Mouse (Mus musculus): Measurements from ENCODE around the gene Myl3. TPM values are rescaled to one million over a fixed set of nuclear protein-coding genes. Genes with fewer than 3 reads are reported as not detected.

Myl3 gene
- total RNA-seq, 2 experiments from 2014 or later, result 0.59 TPM; not detected in 1

- no peak for DNase-seq (ENCODE audit: low spot score in 2 of 2)
- intact Hi-C loops (cut with DNase I), result no loop called here
These were observed 19.6 kb upstream of the Myl3 start for GRCm38 (mm10) chr9:110722060-110722459.

- no peak for DNase-seq (ENCODE audit: low spot score in 2 of 2)
- intact Hi-C loops (cut with DNase I), result no loop called here
These were observed 15.9 kb upstream of the Myl3 start for GRCm38 (mm10) chr9:110725721-110726135.

GRCm38 (mm10) chr9:110726867-110727266 is 14.8 kb upstream of the Myl3 start:
- intact Hi-C loops (cut with DNase I), result no loop called here
- peak in 1 of 2 experiments; percentile 28 for DNase-seq (ENCODE audit: low spot score in 2 of 2)

- intact Hi-C loops (cut with DNase I), result loop anchor here (5.0 kb wide), 1 partner anchor 52 kb away; no protein-coding TSS in a partner anchor
- DNase-seq (ENCODE audit: low spot score in 2 of 2), result no peak
These were observed 11.8 kb upstream of the Myl3 start for GRCm38 (mm10) chr9:110729841-110730240.

GRCm38 (mm10) chr9:110731859-110732258 is 9.8 kb upstream of the Myl3 start:
- intact Hi-C loops (cut with DNase I), result loop anchor here (5.0 kb wide), 1 partner anchor 50 kb away; no protein-coding TSS in a partner anchor
- no peak for DNase-seq (ENCODE audit: low spot score in 2 of 2)

- intact Hi-C loops (cut with DNase I), result loop anchor here (5.0 kb wide), 1 partner anchor 50 kb away; no protein-coding TSS in a partner anchor
- peak in 1 of 2 experiments; percentile 49 for DNase-seq (ENCODE audit: low spot score in 2 of 2)
These were observed 9.0 kb upstream of the Myl3 start for GRCm38 (mm10) chr9:110732623-110733022.

- intact Hi-C loops (cut with DNase I), result loop anchor here (5.0 kb wide), 1 partner anchor 49 kb away; no protein-coding TSS in a partner anchor
- DNase-seq (ENCODE audit: low spot score in 2 of 2), result no peak
These were observed 8.6 kb upstream of the Myl3 start for GRCm38 (mm10) chr9:110733102-110733501.

GRCm38 (mm10) chr9:110734154-110734553 is 7.5 kb upstream of the Myl3 start:
- no peak for DNase-seq (ENCODE audit: low spot score in 2 of 2)
- intact Hi-C loops (cut with DNase I), result loop anchor here (5.0 kb wide), 1 partner anchor 48 kb away; no protein-coding TSS in a partner anchor

GRCm38 (mm10) chr9:110736362-110736761 is 5.3 kb upstream of the Myl3 start:
- no peak for DNase-seq (ENCODE audit: low spot score in 2 of 2)
- intact Hi-C loops (cut with DNase I), result no loop called here

GRCm38 (mm10) chr9:110738054-110738453 is 3.6 kb upstream of the Myl3 start:
- intact Hi-C loops (cut with DNase I), result no loop called here
- no peak for DNase-seq (ENCODE audit: low spot score in 2 of 2)

GRCm38 (mm10) chr9:110739961-110740360 is 1.7 kb upstream of the Myl3 start:
- intact Hi-C loops (cut with DNase I), result no loop called here
- no peak for DNase-seq (ENCODE audit: low spot score in 2 of 2)

GRCm38 (mm10) chr9:110742295-110742950 is 762 bp downstream of the Myl3 start:
- intact Hi-C loops (cut with DNase I), result no loop called here
- DNase-seq (ENCODE audit: low spot score in 2 of 2), result no peak

GRCm38 (mm10) chr9:110742951-110743455 is 1.3 kb downstream of the Myl3 start:
- intact Hi-C loops (cut with DNase I), result no loop called here
- DNase-seq (ENCODE audit: low spot score in 2 of 2), result no peak

- DNase-seq (ENCODE audit: low spot score in 2 of 2), result no peak
- intact Hi-C loops (cut with DNase I), result no loop called here
These were observed 2.0 kb downstream of the Myl3 start for GRCm38 (mm10) chr9:110743456-110744323.

- no peak for DNase-seq (ENCODE audit: low spot score in 2 of 2)
- intact Hi-C loops (cut with DNase I), result no loop called here
These were observed 4.1 kb downstream of the Myl3 start for GRCm38 (mm10) chr9:110745752-110746151.

- DNase-seq (ENCODE audit: low spot score in 2 of 2), result no peak
- intact Hi-C loops (cut with DNase I), result no loop called here
These were observed 4.6 kb downstream of the Myl3 start for GRCm38 (mm10) chr9:110746238-110746637.

- intact Hi-C loops (cut with DNase I), result no loop called here
- DNase-seq (ENCODE audit: low spot score in 2 of 2), result no peak
These were observed 5.3 kb downstream of the Myl3 start, which contains the start of gene Pth1r for GRCm38 (mm10) chr9:110746961-110747360. Gene Pth1r, minus strand, starts transcription at chr9:110747145.

GRCm38 (mm10) chr9:110748451-110748850 is 6.8 kb downstream of the Myl3 start:
- DNase-seq (ENCODE audit: low spot score in 2 of 2), result no peak
- intact Hi-C loops (cut with DNase I), result no loop called here

GRCm38 (mm10) chr9:110750404-110751187 is 8.9 kb downstream of the Myl3 start:
- intact Hi-C loops (cut with DNase I), result no loop called here
- DNase-seq (ENCODE audit: low spot score in 2 of 2), result no peak

GRCm38 (mm10) chr9:110751412-110751811 is 9.8 kb downstream of the Myl3 start:
- intact Hi-C loops (cut with DNase I), result no loop called here
- no peak for DNase-seq (ENCODE audit: low spot score in 2 of 2)

All from left cerebral cortex, postnatal 36 days (tissue).